Mouse (Mus musculus): ENCODE measurements around the gene Fam71a. TPM values are rescaled to one million over a fixed set of nuclear protein-coding genes. Genes with fewer than 3 reads are reported as not detected.

Gene Fam71a
- polyA plus RNA-seq, 1 experiment from 2014 or later: not detected

DNA sequence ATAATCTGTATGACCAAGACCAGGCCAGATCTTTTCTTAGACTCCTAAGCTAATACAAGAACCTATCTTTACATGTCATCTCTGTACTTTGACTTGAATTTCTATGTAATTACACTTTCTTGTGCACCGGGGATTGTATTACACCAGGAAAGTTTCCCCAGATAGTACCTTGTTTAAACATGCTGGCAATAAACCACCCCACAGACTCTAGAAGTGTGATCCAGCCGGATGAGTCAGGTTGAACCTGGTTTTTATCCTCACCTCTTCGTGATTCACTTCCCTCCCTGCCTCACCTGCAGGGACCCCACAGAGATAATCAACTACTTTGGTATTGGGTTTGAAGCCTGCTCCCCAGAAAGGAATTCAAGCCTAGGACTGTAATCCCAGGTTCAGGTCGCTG is 29.2 kb downstream of the Fam71a start:
- Histone ChIP-seq H3K9ac (ENCODE audit: low read depth, low read length) (no peak overlapping the region), H3K4me2 (ENCODE audit: low read length) (no peak overlapping the region), H3K36me3 (ENCODE audit: insufficient read depth, low read length) (no peaks in the 10 kb centered on the region), H3K9me3 (replicated peaks; ENCODE audit: low read length) (no peaks in the 10 kb centered on the region), H3K27ac (no peak overlapping the region), H3K27me3 (ENCODE audit: insufficient read depth, low read length) (no peaks in the 10 kb centered on the region), H3K4me3 (replicated peaks; ENCODE audit: low read depth, low read length) (no peak overlapping the region), H3K4me1 (replicated peaks; ENCODE audit: insufficient read depth, low read length) (no peaks in the 10 kb centered on the region)
- 48% methylated on average over 4 of the region's 4 CpGs for WGBS
- no peak for DNase-seq (ENCODE audit: low spot score)
- no peak for TF ChIP-seq CTCF (IDR thresholded peaks at IDR 0.05; ENCODE audit: low read depth)
- ATAC-seq (replicated peaks; ENCODE audit: low FRiP score, low read depth): no peak

DNA sequence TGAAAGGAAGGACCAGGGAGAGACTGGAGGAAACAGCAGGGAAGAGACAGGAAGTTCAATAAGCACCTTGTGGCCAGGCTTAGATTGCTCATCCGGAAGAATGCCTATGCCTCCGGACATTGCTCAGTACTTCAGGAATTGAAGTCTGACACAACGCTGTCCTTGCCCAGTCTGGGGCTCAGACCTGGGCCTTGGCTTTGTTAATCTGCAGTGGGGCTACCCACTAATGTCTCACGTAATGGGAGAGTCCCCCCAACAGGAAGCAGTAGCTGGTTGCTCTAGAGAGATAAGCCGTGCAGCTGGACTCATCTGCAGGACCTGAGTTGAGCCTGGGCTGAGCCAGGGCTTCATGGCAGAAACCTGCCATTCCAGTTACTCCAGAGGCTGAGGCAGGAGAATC is 31.7 kb downstream of the Fam71a start:
- Histone ChIP-seq H3K4me1 (replicated peaks; ENCODE audit: insufficient read depth, low read length) (no peaks in the 10 kb centered on the region), H3K27ac (no peak overlapping the region), H3K27me3 (ENCODE audit: insufficient read depth, low read length) (no peaks in the 10 kb centered on the region), H3K4me3 (replicated peaks; ENCODE audit: low read depth, low read length) (no peak overlapping the region), H3K9ac (ENCODE audit: low read depth, low read length) (no peak overlapping the region), H3K9me3 (replicated peaks; ENCODE audit: low read length) (no peaks in the 10 kb centered on the region), H3K36me3 (ENCODE audit: insufficient read depth, low read length) (no peaks in the 10 kb centered on the region), H3K4me2 (ENCODE audit: low read length) (no peak overlapping the region)
- DNase-seq (ENCODE audit: low spot score): peak; percentile 34
- no peak for TF ChIP-seq CTCF (IDR thresholded peaks at IDR 0.05; ENCODE audit: low read depth)
- no peak for ATAC-seq (replicated peaks; ENCODE audit: low FRiP score, low read depth)
- 51% methylated on average over 5 of the region's 5 CpGs for WGBS

DNA sequence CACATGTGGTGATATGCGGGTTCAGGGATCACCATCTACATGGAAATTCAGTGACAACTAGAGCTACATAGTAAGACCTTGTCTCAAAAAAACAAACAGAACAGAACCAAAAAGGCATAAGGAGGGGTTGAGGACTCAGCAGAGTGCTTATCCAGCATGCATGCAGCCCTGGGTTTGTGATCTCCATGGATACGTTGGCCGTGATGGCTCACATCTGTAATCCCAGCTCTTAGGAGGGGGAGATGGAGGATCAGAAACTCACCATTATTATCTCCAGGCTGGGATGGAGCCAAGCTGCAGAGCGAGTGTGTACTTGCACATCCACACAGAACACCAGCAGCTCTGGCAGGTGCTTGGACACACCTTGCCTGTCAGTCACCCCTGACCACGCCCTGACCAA is 32.4 kb downstream of the Fam71a start:
- ATAC-seq (replicated peaks; ENCODE audit: low FRiP score, low read depth): no peak
- TF ChIP-seq CTCF (IDR thresholded peaks at IDR 0.05; ENCODE audit: low read depth): no peak

DNA sequence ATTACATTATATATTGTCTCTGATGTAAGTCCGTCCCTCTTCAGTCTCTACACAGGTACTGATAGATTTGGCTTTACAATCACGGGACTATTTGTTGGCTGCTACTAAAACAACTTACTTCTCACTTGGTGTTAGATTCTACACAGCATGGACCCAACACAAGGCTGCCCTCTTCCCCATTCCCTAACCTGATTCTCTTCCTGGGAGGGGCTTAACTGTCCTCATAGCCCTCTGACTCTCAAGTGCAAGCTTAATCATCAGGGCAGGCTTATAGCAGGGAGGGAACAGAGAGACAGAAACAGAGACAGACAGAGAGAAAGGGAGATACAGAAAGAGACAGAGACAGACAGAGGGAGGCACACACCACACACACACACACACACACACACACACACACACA is 32.9 kb downstream of the Fam71a start:
- no peak for DNase-seq (ENCODE audit: low spot score)
- H3K9ac ChIP-seq (ENCODE audit: low read depth, low read length): no peak overlapping the region
- WGBS: 89% methylated on average over 2 of the region's 2 CpGs
- no peaks in the 10 kb centered on the region for H3K27me3 ChIP-seq (ENCODE audit: insufficient read depth, low read length)
- no peak for ATAC-seq (replicated peaks; ENCODE audit: low FRiP score, low read depth)
- no peak for TF ChIP-seq CTCF (IDR thresholded peaks at IDR 0.05; ENCODE audit: low read depth)
- no peaks in the 10 kb centered on the region for H3K36me3 ChIP-seq (ENCODE audit: insufficient read depth, low read length)
- H3K4me2 ChIP-seq (ENCODE audit: low read length): no peak overlapping the region
- no peaks in the 10 kb centered on the region for H3K9me3 ChIP-seq (replicated peaks; ENCODE audit: low read length)
- no peak overlapping the region for H3K4me3 ChIP-seq (replicated peaks; ENCODE audit: low read depth, low read length)
- no peaks in the 10 kb centered on the region for H3K4me1 ChIP-seq (replicated peaks; ENCODE audit: insufficient read depth, low read length)
- H3K27ac ChIP-seq: no peak overlapping the region

More for the DNA sequence above, 32.4 kb downstream of the Fam71a start:
- Histone ChIP-seq H3K27ac (no peak overlapping the region), H3K9me3 (replicated peaks; ENCODE audit: low read length) (no peaks in the 10 kb centered on the region), H3K36me3 (ENCODE audit: insufficient read depth, low read length) (no peaks in the 10 kb centered on the region), H3K4me3 (replicated peaks; ENCODE audit: low read depth, low read length) (no peak overlapping the region), H3K9ac (ENCODE audit: low read depth, low read length) (no peak overlapping the region), H3K27me3 (ENCODE audit: insufficient read depth, low read length) (no peaks in the 10 kb centered on the region), H3K4me1 (replicated peaks; ENCODE audit: insufficient read depth, low read length) (no peaks in the 10 kb centered on the region), H3K4me2 (ENCODE audit: low read length) (no peak overlapping the region)
- WGBS: 62% methylated on average over 5 of the region's 5 CpGs
- peak; percentile 40 for DNase-seq (ENCODE audit: low spot score)

- Histone ChIP-seq H3K36me3 (ENCODE audit: insufficient read depth, low read length) (no peaks in the 10 kb centered on the region), H3K4me2 (ENCODE audit: low read length) (peak overlapping the region; percentile 52), H3K9me3 (replicated peaks; ENCODE audit: low read length) (no peaks in the 10 kb centered on the region), H3K4me1 (replicated peaks; ENCODE audit: insufficient read depth, low read length) (no peaks in the 10 kb centered on the region), H3K9ac (ENCODE audit: low read depth, low read length) (0 out of 2 replicates have a peak overlapping the region, but pooled peaks have one; percentile 6), H3K27me3 (ENCODE audit: insufficient read depth, low read length) (no peaks in the 10 kb centered on the region), H3K4me3 (replicated peaks; ENCODE audit: low read depth, low read length) (no peak overlapping the region; the same call in 1 of the 2 replicates), H3K27ac (no peak overlapping the region)
- 17% methylated on average over 38 of the region's 38 CpGs for WGBS
- peak; percentile 86 for TF ChIP-seq CTCF (IDR thresholded peaks at IDR 0.05; ENCODE audit: low read depth)
- ATAC-seq (replicated peaks; ENCODE audit: low FRiP score, low read depth) (peak; percentile 65), DNase-seq (ENCODE audit: low spot score) (peak; percentile 71)
Observed at GRCm38 (mm10) chr1:191125811-191126638, 38.6 kb downstream of the Fam71a start.

DNA sequence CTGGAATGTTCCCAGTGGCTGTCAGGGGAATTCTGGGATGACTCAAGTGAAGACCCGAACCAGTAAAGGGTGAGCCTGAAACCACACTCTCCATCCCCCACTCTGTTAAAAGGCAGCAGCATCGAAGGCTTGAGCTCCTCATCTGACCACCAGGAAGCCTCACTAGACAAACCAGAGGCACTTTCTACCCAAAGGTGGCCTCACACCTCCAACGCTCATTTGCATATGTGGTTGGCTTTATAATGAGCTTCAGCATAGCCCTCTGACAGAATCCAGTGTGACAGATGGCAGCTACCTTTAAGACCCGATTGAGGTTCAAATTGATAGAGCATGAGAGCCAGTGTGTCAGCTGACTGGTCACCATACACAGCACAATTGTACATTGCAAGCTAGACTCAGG is 40.3 kb downstream of the Fam71a start:
- TF ChIP-seq CTCF (IDR thresholded peaks at IDR 0.05; ENCODE audit: low read depth): no peak
- 72% methylated on average over 4 of the region's 4 CpGs for WGBS
- ATAC-seq (replicated peaks; ENCODE audit: low FRiP score, low read depth): no peak
- Histone ChIP-seq H3K9me3 (replicated peaks; ENCODE audit: low read length) (no peaks in the 10 kb centered on the region), H3K4me3 (replicated peaks; ENCODE audit: low read depth, low read length) (no peak overlapping the region), H3K27me3 (ENCODE audit: insufficient read depth, low read length) (no peaks in the 10 kb centered on the region), H3K4me2 (ENCODE audit: low read length) (no peak overlapping the region), H3K9ac (ENCODE audit: low read depth, low read length) (no peak overlapping the region), H3K27ac (no peak overlapping the region), H3K4me1 (replicated peaks; ENCODE audit: insufficient read depth, low read length) (no peaks in the 10 kb centered on the region), H3K36me3 (ENCODE audit: insufficient read depth, low read length) (no peaks in the 10 kb centered on the region)
- no peak for DNase-seq (ENCODE audit: low spot score)

All from kidney, postnatal 0 days (tissue).